Mouse (Mus musculus) neural tube, embryonic 13.5 days (tissue): ENCODE results near the gene Taf1b. TPM values are rescaled to one million over a fixed set of nuclear protein-coding genes. Genes with fewer than 3 reads are reported as not detected.
"Not testable (repeated sequence)": the region's sequence is repeated elsewhere in the genome, so short reads cannot be mapped to it uniquely, and the experiment has no call there.

ENCODE experiments used
- ATAC-seq: fragments of 200-750 bp; cut with Nextera tagmentation; 2 replicates; pipeline ENCODE4 v1.8.0; 2017; ENCODE audit warnings: low read depth, mild to moderate bottlenecking, moderate TSS enrichment, moderate library complexity
- H3K27ac ChIP-seq: fragments of 300-500 bp; sonication (generic); replicated peaks from 2 replicates; pipeline ENCODE4 v1.5.1; 2015; ENCODE audit warnings: moderate library complexity, mild to moderate bottlenecking, inconsistent platforms
- H3K27me3 ChIP-seq: fragments of 300-500 bp; sonication (generic); 2 replicates; pipeline ENCODE4 v1.6.1; 2015; ENCODE audit warnings: mild to moderate bottlenecking, inconsistent platforms
- H3K36me3 ChIP-seq: fragments of 300-500 bp; sonication (generic); 2 replicates; pipeline ENCODE4 v1.6.1; 2015; ENCODE audit warnings: mild to moderate bottlenecking, inconsistent platforms
- H3K4me1 ChIP-seq: fragments of 300-500 bp; sonication (generic); replicated peaks from 2 replicates; pipeline ENCODE4 v1.6.1; 2015; ENCODE audit warnings: inconsistent platforms
- H3K4me2 ChIP-seq: fragments of 300-500 bp; sonication (generic); 2 replicates; pipeline ENCODE4 v1.6.1; 2015; ENCODE audit warnings: inconsistent platforms, mild to moderate bottlenecking, moderate library complexity
- H3K4me3 ChIP-seq: fragments of 300-500 bp; sonication (generic); 2 replicates; pipeline ENCODE4 v1.5.1; 2015; ENCODE audit warnings: mild to moderate bottlenecking, inconsistent platforms
- H3K9ac ChIP-seq: fragments of 300-500 bp; sonication (generic); 2 replicates; pipeline ENCODE4 v1.6.1; 2015; ENCODE audit warnings: moderate library complexity, mild to moderate bottlenecking, inconsistent platforms
- H3K9me3 ChIP-seq: fragments of 300-500 bp; sonication (generic); 2 replicates; pipeline ENCODE4 v1.6.1; 2016; ENCODE audit warnings: inconsistent platforms
- WGBS: fragments of 180-500 bp; shearing (Covaris S2); methylation state at CpG from one replicate; pipeline ENCODE4 v1.1.7; 2015; 5-methylcytosine and 5-hydroxymethylcytosine counted together
- polyA plus RNA-seq: library from polyadenylated mRNA; unstranded; fragments of >200 nt; fragmentation: Nextera tagmentation; extraction: Ambion mirVana; gene quantifications from 2 replicates; pipeline ENCODE4 v1.2.1, GENCODE M21; 2015

The Taf1b gene
- polyA plus RNA-seq = 33.8 TPM in 2 replicates

DNA sequence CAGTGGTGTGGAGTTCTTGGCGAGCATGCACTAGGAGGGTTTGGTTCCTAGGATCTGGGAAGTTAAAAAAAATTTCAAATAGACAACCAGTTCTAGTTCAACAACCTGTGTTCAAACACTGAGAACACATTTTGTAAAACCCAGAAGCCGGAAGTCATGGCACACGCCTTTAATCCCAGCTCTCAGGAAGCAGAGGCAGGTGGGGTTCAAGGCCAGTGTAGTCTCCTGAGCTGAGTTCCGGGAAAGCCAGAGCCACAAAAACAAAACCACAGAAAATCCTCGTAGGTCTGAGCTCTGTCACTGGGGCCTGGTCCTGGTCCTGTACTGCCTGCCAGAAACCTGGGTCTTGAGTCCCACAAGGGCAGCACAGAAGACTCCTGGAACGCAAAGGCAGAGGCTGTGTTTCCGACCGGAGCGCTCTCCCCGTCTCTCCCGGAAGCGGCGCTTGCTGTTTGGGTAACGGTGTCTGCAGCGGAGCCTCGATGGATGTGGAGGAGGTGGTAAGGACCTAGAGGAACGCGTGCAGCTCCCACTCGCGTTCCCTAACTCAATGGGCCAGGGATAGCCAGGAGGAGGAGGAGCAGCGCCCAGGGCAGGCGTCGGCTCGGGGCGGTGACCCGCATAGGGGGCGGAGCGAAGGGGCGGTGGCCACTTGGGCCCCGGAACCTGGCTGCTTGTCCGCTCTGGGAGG lies at the start of gene Taf1b:
Gene Taf1b (plus strand): TSS at position 210 of the 691 bp plus-strand sequence.
- Histone ChIP-seq H3K27me3 (no peaks in the 10 kb centered on the region), H3K4me3 (peak within 1 kb of the TSS; percentile 68), H3K4me1 (0 out of 2 replicates have a peak, but pooled peaks cover 3% of the 10 kb centered on the region), H3K9me3 (no peaks in the 10 kb centered on the region), H3K4me2 (peak within 1 kb of the TSS; percentile 60), H3K36me3 (peaks cover 3% of the 10 kb centered on the region; the same call in 1 of the 2 replicates), H3K9ac (peak within 1 kb of the TSS; percentile 76), H3K27ac (peak within 1 kb of the TSS; percentile 57)
- peak; percentile 87 for ATAC-seq
- WGBS = 11% methylated on average over 31 of the region's 31 CpGs

DNA sequence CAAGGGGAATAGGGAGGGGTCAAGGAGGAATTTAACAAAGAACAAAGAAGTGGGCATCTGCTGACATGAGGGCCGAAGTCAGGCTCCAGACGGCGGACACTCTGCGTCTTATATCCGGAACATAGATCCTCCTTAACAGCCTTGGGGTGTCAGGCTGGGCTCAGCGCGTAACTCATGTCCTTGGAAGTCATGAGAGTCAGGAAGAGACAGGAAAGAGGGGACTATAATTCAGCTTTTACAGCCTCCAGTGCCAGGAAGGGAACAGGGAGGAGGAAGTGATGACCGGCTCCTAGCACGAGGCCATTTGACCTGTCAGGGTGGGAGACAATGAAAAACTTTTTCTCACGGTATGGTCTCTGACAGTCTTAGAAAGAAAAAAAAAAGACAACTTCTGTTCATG lies 37.8 kb upstream of the Taf1b start:
- WGBS = 88% methylated on average over 10 of the region's 10 CpGs
- H3K4me3 ChIP-seq = no peak overlapping the region
- H3K4me2 ChIP-seq = no peak overlapping the region
- H3K9ac ChIP-seq = no peak overlapping the region
- no peaks in the 10 kb centered on the region for H3K4me1 ChIP-seq
- no peak for ATAC-seq
- H3K36me3 ChIP-seq = no peaks in the 10 kb centered on the region
- H3K27me3 ChIP-seq = no peaks in the 10 kb centered on the region
- H3K9me3 ChIP-seq = no peaks in the 10 kb centered on the region
- no peak overlapping the region for H3K27ac ChIP-seq

DNA sequence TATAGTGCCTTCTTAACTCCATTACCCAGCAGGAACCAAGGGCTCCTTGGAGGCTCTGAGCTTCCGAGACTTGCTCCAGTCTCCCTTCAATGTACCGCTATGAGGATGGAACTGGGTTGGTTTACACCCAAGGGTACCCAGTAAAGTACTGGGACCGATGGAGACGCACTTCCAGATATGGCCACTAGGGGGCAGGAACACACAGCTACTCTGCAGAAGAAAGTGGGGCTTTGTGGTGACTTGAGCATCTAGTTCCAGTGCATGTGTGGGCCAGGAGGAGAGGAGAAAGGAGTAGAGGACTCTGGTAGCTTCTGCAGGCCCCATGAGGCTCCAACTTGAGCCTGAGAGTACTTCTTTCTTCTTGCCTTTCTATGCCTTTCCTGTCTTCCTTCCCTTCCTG lies 36.0 kb upstream of the Taf1b start:
- H3K27me3 ChIP-seq, H3K9me3 ChIP-seq, ATAC-seq, H3K27ac ChIP-seq, H3K36me3 ChIP-seq, H3K4me1 ChIP-seq, H3K9ac ChIP-seq, H3K4me3 ChIP-seq, H3K4me2 ChIP-seq: not testable (repeated sequence)
- 34% methylated on average over 4 of the region's 4 CpGs for WGBS

DNA sequence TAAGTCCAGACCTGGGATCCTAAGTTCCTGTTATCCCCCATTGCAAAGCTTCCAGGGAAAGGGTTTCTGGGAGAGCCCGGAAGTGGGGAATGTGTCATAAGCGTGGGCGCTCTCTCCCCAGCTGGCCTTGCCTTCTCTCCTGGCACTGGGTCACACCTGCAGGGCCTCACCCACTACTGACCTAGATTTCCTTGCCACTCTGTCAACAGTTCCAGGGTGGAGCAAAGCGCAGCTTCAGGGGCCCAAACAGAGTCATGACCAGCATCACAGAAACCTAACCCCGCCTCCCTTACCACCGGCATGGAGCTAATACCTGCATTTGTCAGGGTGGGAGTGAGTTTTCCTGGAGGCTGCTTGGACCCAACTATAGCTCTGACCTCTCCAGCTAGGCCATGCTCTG lies 34.7 kb upstream of the Taf1b start:
- not testable (repeated sequence) for H3K4me3 ChIP-seq, H3K27me3 ChIP-seq, H3K4me2 ChIP-seq, H3K27ac ChIP-seq, H3K36me3 ChIP-seq, H3K9ac ChIP-seq, ATAC-seq, H3K9me3 ChIP-seq, H3K4me1 ChIP-seq
- 87% methylated on average over 6 of the region's 6 CpGs for WGBS

DNA sequence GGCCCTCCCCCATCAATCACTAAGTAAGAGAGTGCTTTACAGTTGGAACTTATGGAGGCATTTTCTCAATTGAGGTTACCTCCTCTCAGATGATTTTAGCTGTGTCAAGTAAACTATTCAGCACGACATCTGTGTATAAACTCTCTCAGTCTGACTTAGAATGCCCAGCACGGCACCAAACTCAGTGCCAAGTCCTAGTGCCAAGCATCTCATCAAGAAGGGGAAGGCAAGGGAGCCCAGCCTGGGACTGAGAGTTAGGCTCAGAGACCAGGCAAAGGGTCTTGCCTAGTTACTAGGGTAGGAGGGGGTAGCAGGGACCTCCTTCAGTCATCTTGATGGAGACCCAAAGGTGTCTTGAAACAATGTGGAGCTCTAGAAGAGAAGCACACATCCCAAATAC lies 29.2 kb upstream of the Taf1b start:
- Histone ChIP-seq H3K4me1 (no peaks in the 10 kb centered on the region), H3K4me2 (no peak overlapping the region), H3K27ac (no peak overlapping the region), H3K9ac (no peak overlapping the region), H3K9me3 (no peaks in the 10 kb centered on the region), H3K36me3 (no peaks in the 10 kb centered on the region), H3K27me3 (no peaks in the 10 kb centered on the region), H3K4me3 (no peak overlapping the region)
- no peak for ATAC-seq
- WGBS = 83% methylated on average over 2 of the region's 2 CpGs

DNA sequence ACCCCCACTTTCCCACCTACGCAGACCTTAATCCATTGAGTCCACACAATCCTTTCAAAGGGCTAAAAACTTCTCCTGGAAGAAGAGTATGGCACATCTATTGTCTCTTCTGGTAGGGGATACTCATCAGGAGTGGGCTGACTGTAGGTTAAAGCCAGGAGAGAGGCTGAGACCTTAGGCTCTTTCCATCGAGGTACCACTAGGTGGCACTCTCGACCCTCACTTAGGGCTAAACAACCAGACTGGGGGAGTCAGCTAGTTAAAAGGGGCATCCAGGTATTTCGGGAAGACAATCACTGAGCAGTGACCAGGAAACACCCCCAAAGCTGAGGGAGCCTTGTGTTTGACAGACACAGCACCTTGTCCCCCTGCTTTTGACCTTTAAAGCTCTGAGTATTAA lies 27.2 kb upstream of the Taf1b start:
- peak; percentile 65; the same call in 1 of the 2 replicates for ATAC-seq
- Histone ChIP-seq H3K9ac (no peak overlapping the region), H3K27me3 (no peaks in the 10 kb centered on the region), H3K36me3 (no peaks in the 10 kb centered on the region), H3K27ac (no peak overlapping the region), H3K4me2 (no peak overlapping the region), H3K4me1 (no peaks in the 10 kb centered on the region), H3K9me3 (no peaks in the 10 kb centered on the region), H3K4me3 (no peak overlapping the region)
- 18% methylated on average over 4 of the region's 4 CpGs for WGBS

DNA sequence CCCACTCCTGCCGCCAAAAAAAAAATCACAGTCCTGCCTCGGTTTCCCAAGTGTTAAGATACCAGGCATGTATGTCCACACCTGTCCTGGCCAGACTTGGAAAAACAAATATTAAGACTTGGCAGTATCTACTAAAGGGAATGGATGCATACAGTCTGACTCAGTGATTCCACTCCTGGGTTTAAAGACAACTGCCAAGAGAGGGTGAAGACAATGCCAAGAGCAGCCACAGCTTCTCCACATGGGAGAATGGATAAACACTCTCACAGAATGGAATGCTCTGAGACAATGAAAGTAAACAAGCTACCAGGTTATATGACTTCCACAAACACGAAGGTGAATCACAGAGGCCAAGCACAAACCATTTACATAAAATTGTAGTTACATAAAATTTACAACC lies 24.9 kb upstream of the Taf1b start:
- Histone ChIP-seq H3K9ac (no peak overlapping the region), H3K4me1 (no peaks in the 10 kb centered on the region), H3K36me3 (no peaks in the 10 kb centered on the region), H3K27ac (no peak overlapping the region), H3K27me3 (no peaks in the 10 kb centered on the region), H3K4me2 (no peak overlapping the region), H3K9me3 (no peaks in the 10 kb centered on the region), H3K4me3 (no peak overlapping the region)
- no peak for ATAC-seq
- WGBS = 74% methylated on average over 3 of the region's 3 CpGs

DNA sequence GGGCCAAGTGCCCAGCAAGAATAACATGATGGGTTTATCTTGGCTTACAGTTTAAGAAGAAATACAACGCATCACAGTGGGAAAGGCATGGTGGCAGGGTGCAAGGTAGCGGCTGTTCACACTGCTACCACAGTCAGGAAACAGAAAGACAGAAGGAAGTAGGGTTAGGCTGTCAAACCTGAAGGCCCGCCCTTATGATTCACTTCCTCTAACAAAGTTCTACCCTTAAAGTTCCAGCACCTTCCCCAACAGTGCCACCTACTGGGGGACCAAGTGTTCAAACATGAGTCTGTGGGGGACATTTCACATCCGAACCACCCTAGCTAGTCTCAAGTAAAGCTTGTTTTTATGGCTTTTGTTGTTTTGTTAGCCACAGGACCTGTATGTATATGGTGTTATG lies 13.2 kb upstream of the Taf1b start:
- Histone ChIP-seq H3K4me3 (no peak overlapping the region), H3K9me3 (no peaks in the 10 kb centered on the region), H3K27me3 (no peaks in the 10 kb centered on the region), H3K4me1 (no peaks in the 10 kb centered on the region), H3K36me3 (no peaks in the 10 kb centered on the region), H3K27ac (no peak overlapping the region), H3K9ac (no peak overlapping the region), H3K4me2 (no peak overlapping the region)
- 92% methylated on average over 4 of the region's 4 CpGs for WGBS
- ATAC-seq = no peak

DNA sequence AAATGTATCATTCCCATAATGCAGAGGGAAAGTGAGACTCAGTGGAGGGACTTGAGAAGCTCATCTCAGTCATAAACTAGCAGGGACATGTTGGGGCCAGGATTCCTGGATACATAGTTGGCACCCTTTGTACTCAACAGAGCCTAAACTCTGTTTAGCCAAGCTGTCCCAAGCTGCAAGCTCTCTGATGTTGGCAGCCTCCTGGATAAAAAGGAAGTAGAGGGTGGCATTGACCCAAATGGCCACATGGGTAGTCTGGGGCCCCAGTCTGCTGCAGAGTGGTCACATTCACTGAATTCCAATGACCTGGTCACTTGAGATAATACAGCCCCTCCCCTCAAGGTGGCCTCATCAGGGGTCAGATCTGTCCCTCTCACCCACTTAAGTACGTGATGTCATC lies 11.3 kb upstream of the Taf1b start:
- no peak overlapping the region for H3K4me2 ChIP-seq
- H3K27ac ChIP-seq = no peak overlapping the region
- ATAC-seq = no peak
- H3K9ac ChIP-seq = no peak overlapping the region
- no peak overlapping the region for H3K4me3 ChIP-seq
- no peaks in the 10 kb centered on the region for H3K36me3 ChIP-seq
- H3K4me1 ChIP-seq = no peaks in the 10 kb centered on the region
- WGBS = 92% methylated on average over 1 of the region's 1 CpGs
- H3K9me3 ChIP-seq = no peaks in the 10 kb centered on the region
- no peaks in the 10 kb centered on the region for H3K27me3 ChIP-seq

DNA sequence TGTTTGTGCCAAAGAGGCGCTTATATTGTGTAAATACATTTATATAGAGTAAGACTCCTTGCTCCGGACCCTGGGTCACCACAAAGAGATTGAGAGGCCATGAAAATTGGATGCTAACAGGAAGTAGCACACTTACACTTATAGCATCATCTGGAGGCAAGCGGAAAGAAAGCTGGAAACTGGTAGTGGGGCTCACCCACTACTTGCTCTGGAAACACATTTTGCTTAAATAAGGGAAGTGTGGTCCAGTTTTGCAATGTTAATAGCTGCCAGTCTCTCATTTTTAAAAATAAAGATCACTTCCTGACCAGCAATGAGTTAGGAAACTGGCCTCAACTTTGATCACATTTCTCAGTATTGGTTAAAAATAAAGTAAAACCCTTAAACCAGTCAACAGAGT lies 5.7 kb upstream of the Taf1b start:
- not testable (repeated sequence) for H3K27ac ChIP-seq, H3K4me2 ChIP-seq
- WGBS = 90% methylated on average over 3 of the region's 3 CpGs

DNA sequence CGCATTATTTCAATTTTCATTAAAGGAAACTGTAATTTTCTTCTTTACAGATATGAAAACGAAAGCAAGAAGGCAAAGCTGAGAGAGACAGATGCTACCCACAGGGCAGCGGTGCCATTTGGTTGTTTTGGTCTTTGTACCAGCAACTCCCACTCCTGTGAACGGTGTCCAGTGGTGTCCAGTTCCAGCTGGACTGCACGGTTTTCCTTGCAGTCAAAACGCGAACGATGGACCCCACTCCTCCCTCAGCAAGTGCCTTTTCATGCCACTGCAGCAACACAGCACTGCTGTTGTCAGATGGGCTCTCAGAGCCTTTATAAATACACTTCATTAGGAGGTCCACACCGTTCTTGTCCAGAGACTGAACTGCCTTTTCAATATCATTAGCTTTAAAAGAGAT lies 5.1 kb upstream of the Taf1b start:
- ATAC-seq = no peak
- Histone ChIP-seq H3K4me3 (no peak overlapping the region), H3K4me1 (0 out of 2 replicates have a peak, but pooled peaks cover under 1% of the 10 kb centered on the region), H3K4me2 (peak overlapping the region; percentile 36), H3K9me3 (no peaks in the 10 kb centered on the region), H3K27ac (no peak overlapping the region), H3K36me3 (no peaks in the 10 kb centered on the region), H3K9ac (no peak overlapping the region), H3K27me3 (no peaks in the 10 kb centered on the region)
- WGBS = 70% methylated on average over 9 of the region's 9 CpGs

More for the DNA sequence above, 5.7 kb upstream of the Taf1b start:
- not testable (repeated sequence) for H3K4me3 ChIP-seq, H3K9ac ChIP-seq, H3K9me3 ChIP-seq, H3K36me3 ChIP-seq, H3K4me1 ChIP-seq, H3K27me3 ChIP-seq, ATAC-seq

DNA sequence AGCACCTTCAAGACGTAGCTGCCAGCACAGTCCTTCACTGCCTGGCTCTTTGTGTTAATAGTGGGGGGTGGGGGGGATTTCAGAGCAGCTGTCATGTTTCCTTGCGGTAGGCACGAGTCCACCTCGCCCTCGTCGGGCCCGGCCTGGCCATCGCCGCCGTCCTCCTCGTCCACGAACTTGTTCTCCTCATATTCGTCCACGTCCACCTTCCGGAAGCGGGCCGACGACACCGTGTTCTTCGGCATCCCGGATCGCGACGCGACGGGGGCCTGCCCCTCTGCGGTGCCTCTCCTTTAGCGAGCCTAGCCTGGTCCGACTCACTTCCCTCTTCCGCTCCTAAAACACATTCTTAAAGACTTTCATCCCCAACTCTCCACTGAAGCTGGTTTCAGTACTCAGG lies 4.7 kb upstream of the Taf1b start:
- Histone ChIP-seq H3K27ac (no peak overlapping the region), H3K4me3 (no peak overlapping the region), H3K9me3 (no peaks in the 10 kb centered on the region), H3K27me3 (no peaks in the 10 kb centered on the region), H3K36me3 (no peaks in the 10 kb centered on the region), H3K4me2 (peak overlapping the region; percentile 36), H3K9ac (0 out of 2 replicates have a peak overlapping the region, but pooled peaks have one; percentile 43), H3K4me1 (0 out of 2 replicates have a peak, but pooled peaks cover 3% of the 10 kb centered on the region)
- ATAC-seq = no peak
- 71% methylated on average over 30 of the region's 30 CpGs for WGBS

DNA sequence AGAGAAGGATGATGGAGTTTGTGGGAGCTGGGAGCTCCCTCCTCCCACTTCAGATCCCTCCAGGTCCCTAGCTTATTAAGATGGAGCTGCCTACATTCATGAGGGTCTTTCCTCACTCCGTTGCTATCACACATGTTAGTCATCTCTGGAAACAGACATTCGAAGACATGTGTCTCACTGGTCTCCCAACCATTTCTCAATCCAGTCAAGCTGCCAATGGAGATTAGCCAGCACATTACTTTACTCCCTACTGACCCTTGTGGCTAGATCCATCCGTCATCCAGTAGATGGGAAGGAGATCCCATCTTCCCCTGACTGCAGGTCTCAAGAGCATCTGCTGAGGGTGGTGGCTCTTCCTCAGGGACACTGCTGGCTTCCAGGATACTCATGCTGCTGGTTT lies 3.4 kb upstream of the Taf1b start:
- not testable (repeated sequence) for H3K27ac ChIP-seq, H3K27me3 ChIP-seq, H3K9ac ChIP-seq, H3K4me1 ChIP-seq, ATAC-seq, H3K9me3 ChIP-seq, H3K4me3 ChIP-seq, H3K36me3 ChIP-seq, H3K4me2 ChIP-seq
- WGBS = 82% methylated on average over 3 of the region's 3 CpGs
